Mouse (Mus musculus) ES-Bruce4 (cell line): Measurements from ENCODE around the gene B3gnt6. TPM values are rescaled to one million over a fixed set of nuclear protein-coding genes. Genes with fewer than 3 reads are reported as not detected.
A peak's percentile ranks its signal among the peaks of the same experiment; 100 is the strongest.
"Not testable (repeated sequence)": the region's sequence is repeated elsewhere in the genome, so short reads cannot be mapped to it uniquely, and the experiment has no call there.

ENCODE experiments used
- H3K27ac ChIP-seq: 2 replicates; pipeline ENCODE4 v1.5.1; 2012; ENCODE audit warnings: low read length, inconsistent platforms; ENCODE audit not compliant: insufficient read depth
- H3K27me3 ChIP-seq: 2 replicates; pipeline ENCODE4 v1.6.1; 2012; ENCODE audit warnings: mild to moderate bottlenecking, low read length, inconsistent platforms; ENCODE audit not compliant: control insufficient read depth, poor library complexity, insufficient read depth, severe bottlenecking
- H3K36me3 ChIP-seq: 2 replicates; pipeline ENCODE4 v1.6.1; 2012; ENCODE audit warnings: inconsistent platforms, mild to moderate bottlenecking, low read length, moderate library complexity; ENCODE audit not compliant: control insufficient read depth, poor library complexity, insufficient read depth, severe bottlenecking
- H3K4me1 ChIP-seq: one replicate; pipeline ENCODE4 v1.8.1; 2011; ENCODE audit warnings: low read length; ENCODE audit not compliant: control insufficient read depth, insufficient read depth
- H3K4me3 ChIP-seq: 2 replicates; pipeline ENCODE4 v1.5.1; 2011; ENCODE audit warnings: low read depth, mild to moderate bottlenecking, low read length
- H3K9ac ChIP-seq: 2 replicates; pipeline ENCODE4 v1.6.1; 2012; ENCODE audit warnings: low read depth, mild to moderate bottlenecking, inconsistent platforms; ENCODE audit not compliant: poor library complexity, severe bottlenecking
- H3K9me3 ChIP-seq: replicated peaks from 2 replicates; pipeline ENCODE4 v1.6.1; 2012; ENCODE audit warnings: mild to moderate bottlenecking, low read length, inconsistent platforms; ENCODE audit not compliant: control insufficient read depth, poor library complexity, insufficient read depth, severe bottlenecking
- CTCF ChIP-seq: IDR thresholded peaks from one replicate; pipeline ENCODE4 v1.8.1; 2011; ENCODE audit warnings: low read depth, low read length
- EP300 ChIP-seq: IDR thresholded peaks from 2 replicates; pipeline ENCODE4 v1.6.1; 2011; ENCODE audit warnings: low read depth, low read length; ENCODE audit not compliant: insufficient read depth
- POLR2A ChIP-seq: IDR thresholded peaks from one replicate; pipeline ENCODE4 v1.8.1; 2011; ENCODE audit warnings: low read length; ENCODE audit not compliant: insufficient read depth
- polyA plus RNA-seq: library from polyadenylated mRNA; stranded (reverse); fragments of >200 nt; gene quantifications from 2 replicates; pipeline ENCODE4 v1.2.4, GENCODE M21; 2011; ENCODE audit warnings: low read depth; ENCODE audit not compliant: missing spikeins, insufficient read depth, insufficient read length

Gene B3gnt6
- polyA plus RNA-seq, 1 experiment = not detected

GRCm38 (mm10) chr7:98189745-98190144, 9.5 kb downstream of the B3gnt6 start:
- Histone ChIP-seq H3K27ac (peak overlapping the region; percentile 67), H3K4me3 (no peak overlapping the region), H3K4me1 (peaks cover 11% of the 10 kb centered on the region), H3K9me3 (no peaks in the 10 kb centered on the region), H3K9ac (no peak overlapping the region), H3K36me3 (no peaks in the 10 kb centered on the region), H3K27me3 (peaks cover 7% of the 10 kb centered on the region; the same call in 1 of the 2 replicates)
- peak; percentile 89 for TF ChIP-seq EP300
- TF ChIP-seq POLR2A = no peak

GRCm38 (mm10) chr7:98188680-98189079, 10.6 kb downstream of the B3gnt6 start:
- no peak overlapping the region for H3K9ac ChIP-seq
- no peak overlapping the region for H3K4me3 ChIP-seq
- H3K9me3 ChIP-seq = no peaks in the 10 kb centered on the region
- H3K4me1 ChIP-seq = peaks cover 11% of the 10 kb centered on the region
- TF ChIP-seq CTCF (no peak), EP300 (peak; percentile 72), POLR2A (no peak)
- no peaks in the 10 kb centered on the region for H3K27me3 ChIP-seq
- H3K36me3 ChIP-seq = no peaks in the 10 kb centered on the region
- peak overlapping the region; percentile 51 for H3K27ac ChIP-seq

- Histone ChIP-seq H3K4me3 (no peak overlapping the region), H3K9ac (no peak overlapping the region), H3K27ac (no peak overlapping the region), H3K4me1 (peaks cover 11% of the 10 kb centered on the region), H3K27me3 (no peaks in the 10 kb centered on the region), H3K9me3 (no peaks in the 10 kb centered on the region), H3K36me3 (no peaks in the 10 kb centered on the region)
- TF ChIP-seq CTCF = no peak
- no peak for TF ChIP-seq POLR2A
- no peak for TF ChIP-seq EP300
These were observed 11.0 kb downstream of the B3gnt6 start for GRCm38 (mm10) chr7:98188238-98188637.

- H3K9me3 ChIP-seq, H3K27ac ChIP-seq, H3K27me3 ChIP-seq, H3K4me3 ChIP-seq, H3K36me3 ChIP-seq, H3K9ac ChIP-seq: not testable (repeated sequence)
- peaks cover 11% of the 10 kb centered on the region for H3K4me1 ChIP-seq
These were observed 11.9 kb downstream of the B3gnt6 start for GRCm38 (mm10) chr7:98187332-98187731.

- H3K4me1 ChIP-seq = peaks cover 11% of the 10 kb centered on the region
- H3K27me3 ChIP-seq = no peaks in the 10 kb centered on the region
- no peak overlapping the region for H3K9ac ChIP-seq
- H3K9me3 ChIP-seq = no peaks in the 10 kb centered on the region
- no peak for TF ChIP-seq CTCF
- TF ChIP-seq POLR2A = no peak
- no peak for TF ChIP-seq EP300
- H3K27ac ChIP-seq = no peak overlapping the region
- no peak overlapping the region for H3K4me3 ChIP-seq
- no peaks in the 10 kb centered on the region for H3K36me3 ChIP-seq
These were observed 12.6 kb downstream of the B3gnt6 start for GRCm38 (mm10) chr7:98186637-98187036.

GRCm38 (mm10) chr7:98185326-98185725, 14.0 kb downstream of the B3gnt6 start:
- Histone ChIP-seq H3K9me3 (no peaks in the 10 kb centered on the region), H3K9ac (no peak overlapping the region), H3K36me3 (no peaks in the 10 kb centered on the region), H3K4me1 (peaks cover 10% of the 10 kb centered on the region), H3K27me3 (no peaks in the 10 kb centered on the region), H3K4me3 (no peak overlapping the region), H3K27ac (no peak overlapping the region)
- no peak for TF ChIP-seq CTCF
- TF ChIP-seq EP300 = no peak
- no peak for TF ChIP-seq POLR2A
